Mouse (Mus musculus): ENCODE data around the gene Rassf8. TPM values are rescaled to one million over a fixed set of nuclear protein-coding genes. Genes with fewer than 3 reads are reported as not detected.

Rassf8 gene
- polyA plus RNA-seq, 1 experiment: 24.0 TPM

DNA sequence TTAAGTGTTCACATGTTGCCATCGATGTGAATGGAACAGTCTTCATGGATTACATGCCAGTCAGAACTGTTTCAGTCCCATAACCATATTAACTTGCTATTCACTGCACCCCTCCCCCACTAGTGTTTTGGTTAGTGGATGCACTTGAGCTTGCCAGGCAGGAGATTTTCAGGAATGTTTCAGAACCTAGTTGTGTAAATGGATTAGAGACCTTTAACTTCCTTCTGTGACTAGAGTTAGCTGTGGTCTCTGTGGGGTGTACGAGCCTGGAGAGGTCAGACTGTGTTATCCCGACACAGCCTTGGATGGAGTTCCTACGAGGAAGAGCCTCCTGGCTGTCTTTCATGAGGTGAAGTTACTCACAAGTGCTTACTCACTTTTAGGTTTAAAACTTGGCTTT is 29.7 kb downstream of the Rassf8 start:
- no peak for DNase-seq (ENCODE audit: low spot score)

- no peak for DNase-seq (ENCODE audit: low spot score)
Measured at GRCm38 (mm10) chr6:145779383-145779782, 32.8 kb downstream of the Rassf8 start.

- DNase-seq (ENCODE audit: low spot score): no peak
Measured at GRCm38 (mm10) chr6:145780180-145780802, 33.7 kb downstream of the Rassf8 start.

- DNase-seq (ENCODE audit: low spot score): no peak
Measured at GRCm38 (mm10) chr6:145781256-145781655, 34.7 kb downstream of the Rassf8 start.

- no peak for DNase-seq (ENCODE audit: low spot score)
Measured at GRCm38 (mm10) chr6:145781966-145782365, 35.4 kb downstream of the Rassf8 start.

GRCm38 (mm10) chr6:145787311-145787710 is 40.8 kb downstream of the Rassf8 start:
- DNase-seq (ENCODE audit: low spot score): no peak

GRCm38 (mm10) chr6:145789738-145790137 is 43.2 kb downstream of the Rassf8 start:
- DNase-seq (ENCODE audit: low spot score): no peak

DNA sequence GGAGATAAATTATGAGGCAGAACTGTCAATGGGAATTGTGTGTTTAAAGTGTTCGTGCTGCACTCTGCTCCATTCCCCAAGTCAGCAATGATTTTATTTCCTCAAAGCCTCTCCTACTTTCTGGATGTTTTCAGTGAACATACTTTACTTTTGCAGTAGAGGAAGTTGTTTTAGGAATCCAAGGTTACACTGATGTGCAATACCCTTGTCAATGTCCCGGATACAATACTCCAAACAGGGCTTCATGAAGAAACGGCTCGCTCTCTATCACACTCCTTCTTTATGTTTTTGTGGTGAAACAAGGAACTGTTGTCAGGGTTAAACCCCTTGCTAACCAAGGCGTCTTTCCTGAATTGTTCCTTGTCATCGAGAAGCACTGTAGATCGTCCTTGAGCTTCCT is 45.8 kb downstream of the Rassf8 start:
- DNase-seq (ENCODE audit: low spot score): no peak

DNA sequence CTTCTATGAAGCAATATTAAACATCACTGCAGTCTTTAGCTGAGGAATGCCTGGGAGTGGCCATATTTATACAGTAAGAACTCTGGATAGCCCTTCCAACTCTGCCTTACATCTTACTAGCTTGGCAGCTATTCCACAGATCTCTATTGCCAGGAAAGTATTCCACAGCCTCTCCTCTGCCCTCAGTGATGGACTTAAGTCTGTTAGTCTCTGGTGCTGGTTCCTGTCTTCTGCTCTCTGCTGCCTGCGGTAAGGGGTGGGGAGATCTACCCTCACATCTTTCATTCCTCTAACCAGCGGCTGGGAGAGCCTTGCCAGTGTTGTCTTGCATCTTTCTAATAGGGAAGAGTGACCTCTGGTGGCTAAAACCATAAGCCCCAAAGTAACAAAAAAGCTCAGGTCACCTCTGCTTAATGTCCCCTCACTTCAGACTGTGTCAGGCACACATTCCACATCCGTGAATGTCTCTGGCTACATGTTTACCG is 46.6 kb downstream of the Rassf8 start:
- DNase-seq (ENCODE audit: low spot score): no peak

DNA sequence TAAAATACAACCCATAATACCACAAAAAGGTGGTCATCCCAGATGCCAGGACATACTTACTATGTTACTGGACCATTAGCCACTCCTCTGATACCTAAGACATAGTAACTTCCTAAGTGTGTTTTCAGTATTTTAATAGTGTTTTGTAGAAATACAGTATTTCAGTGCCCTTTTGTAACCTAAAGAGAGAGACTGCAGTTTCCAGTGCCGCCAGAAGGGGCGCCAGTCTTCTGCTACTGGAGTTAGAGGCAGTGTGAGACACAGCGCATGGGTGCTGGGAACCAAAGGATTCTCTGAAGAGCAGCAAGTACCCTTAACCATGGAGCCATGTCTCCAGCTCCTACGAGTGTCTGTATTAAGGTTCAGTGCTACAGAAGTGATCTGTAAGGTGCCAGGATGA is 48.1 kb downstream of the Rassf8 start:
- DNase-seq (ENCODE audit: low spot score): no peak

DNA sequence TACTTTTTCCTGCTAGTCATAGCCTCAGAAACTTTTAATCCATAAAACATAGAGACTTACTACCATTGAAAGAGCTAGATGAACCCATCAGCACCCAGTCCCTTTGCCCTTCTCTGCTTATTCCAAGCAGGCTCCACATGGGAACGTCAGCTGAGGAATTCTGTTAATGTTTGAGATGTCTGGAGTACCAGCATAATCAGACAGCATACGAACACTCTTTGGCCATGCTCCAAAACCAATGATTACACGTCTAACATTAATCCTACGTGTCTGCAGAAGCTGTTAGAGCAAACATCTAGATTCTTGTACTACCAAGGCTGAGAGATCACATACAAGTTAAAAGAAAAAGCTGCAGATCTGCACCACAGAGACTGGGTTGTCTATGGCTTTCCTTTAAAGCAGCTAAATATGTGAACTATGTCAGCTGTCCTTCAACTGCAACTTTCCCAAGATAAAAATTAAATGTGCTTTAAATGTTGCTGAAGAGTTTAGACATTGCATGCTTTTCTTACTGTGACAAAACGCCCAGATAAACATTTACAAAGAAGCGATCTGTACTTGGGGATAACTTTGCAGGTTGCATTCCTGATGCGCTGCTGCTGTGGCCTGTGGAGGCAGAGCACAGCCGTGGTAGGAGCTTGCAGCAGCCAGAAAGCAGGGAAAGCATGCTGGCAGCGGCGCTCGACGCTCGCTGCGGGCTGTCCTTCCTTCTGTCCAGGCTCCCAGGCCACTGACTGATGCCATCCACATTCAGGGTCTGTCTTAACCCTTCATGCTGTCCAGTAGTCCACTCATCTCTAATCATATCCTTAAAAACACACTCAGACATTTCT is 49.9 kb downstream of the Rassf8 start:
- DNase-seq (ENCODE audit: low spot score): no peak

- no peak for DNase-seq (ENCODE audit: low spot score)
Measured at GRCm38 (mm10) chr6:145797692-145798091, 51.1 kb downstream of the Rassf8 start.

- DNase-seq (ENCODE audit: low spot score): no peak
Measured at GRCm38 (mm10) chr6:145801796-145802488, 55.4 kb downstream of the Rassf8 start.

GRCm38 (mm10) chr6:145802881-145803280 is 56.3 kb downstream of the Rassf8 start:
- DNase-seq (ENCODE audit: low spot score): no peak

- no peak for DNase-seq (ENCODE audit: low spot score)
Measured at GRCm38 (mm10) chr6:145804276-145804675, 57.7 kb downstream of the Rassf8 start.

DNA sequence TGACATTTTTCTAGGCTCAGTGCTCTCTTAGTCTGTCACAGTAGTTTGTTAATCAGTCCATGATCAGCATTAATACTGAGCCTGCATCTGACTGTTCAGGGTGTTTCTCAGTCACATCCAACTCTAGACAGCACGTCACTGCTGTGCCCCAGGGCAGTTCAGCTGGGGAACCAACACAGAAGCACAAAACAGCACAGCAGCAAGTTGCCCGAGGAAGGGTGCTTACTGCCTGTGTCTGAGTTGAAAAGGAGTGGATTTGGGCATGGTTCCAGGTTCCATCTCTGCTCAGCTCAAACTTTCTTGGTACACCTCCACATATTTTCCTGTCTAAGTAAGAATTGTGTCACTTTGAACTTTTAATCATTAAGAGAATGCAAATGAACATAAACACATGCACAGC is 60.2 kb downstream of the Rassf8 start:
- DNase-seq (ENCODE audit: low spot score): no peak

DNA sequence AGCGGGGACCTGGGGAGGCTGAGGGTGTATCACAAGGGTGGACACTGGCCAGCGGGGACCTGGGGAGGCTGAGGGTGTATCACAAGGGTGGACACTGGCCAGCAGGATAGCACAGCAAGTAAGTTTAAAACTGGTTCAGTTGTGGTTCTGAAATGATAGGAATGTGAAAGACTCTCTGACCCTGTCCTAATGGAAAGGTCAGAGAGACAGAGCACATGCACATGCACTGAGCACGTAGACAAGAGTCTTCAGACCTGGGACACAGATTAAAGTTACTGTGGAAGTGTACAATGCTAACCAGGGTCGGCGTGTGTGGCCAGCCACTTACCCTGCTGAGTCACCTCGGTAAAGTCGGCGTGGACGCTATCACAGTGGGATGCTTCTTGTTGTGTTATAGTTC is 61.4 kb downstream of the Rassf8 start:
- DNase-seq (ENCODE audit: low spot score): no peak

DNA sequence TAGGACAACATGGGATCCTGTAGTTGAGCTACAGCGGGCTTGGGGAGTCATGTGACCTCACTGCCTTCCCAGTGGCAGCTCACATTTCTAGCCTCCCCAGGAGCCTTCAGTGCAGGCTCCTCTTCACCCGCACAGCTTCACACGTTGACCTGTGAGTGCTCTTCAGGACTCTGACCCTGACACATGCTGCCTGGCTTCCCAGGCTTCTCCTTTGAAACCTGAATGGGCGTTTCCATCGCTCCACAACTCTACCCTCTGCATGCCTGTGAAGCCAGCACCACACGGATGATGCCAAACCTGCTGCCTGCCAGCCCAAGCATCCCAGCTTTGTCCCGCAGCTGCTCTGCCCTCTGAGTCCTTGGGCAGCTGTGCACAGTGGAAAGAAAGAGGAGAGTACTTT is 63.0 kb downstream of the Rassf8 start:
- DNase-seq (ENCODE audit: low spot score): no peak

GRCm38 (mm10) chr6:145810015-145810414 is 63.5 kb downstream of the Rassf8 start:
- DNase-seq (ENCODE audit: low spot score): no peak

DNA sequence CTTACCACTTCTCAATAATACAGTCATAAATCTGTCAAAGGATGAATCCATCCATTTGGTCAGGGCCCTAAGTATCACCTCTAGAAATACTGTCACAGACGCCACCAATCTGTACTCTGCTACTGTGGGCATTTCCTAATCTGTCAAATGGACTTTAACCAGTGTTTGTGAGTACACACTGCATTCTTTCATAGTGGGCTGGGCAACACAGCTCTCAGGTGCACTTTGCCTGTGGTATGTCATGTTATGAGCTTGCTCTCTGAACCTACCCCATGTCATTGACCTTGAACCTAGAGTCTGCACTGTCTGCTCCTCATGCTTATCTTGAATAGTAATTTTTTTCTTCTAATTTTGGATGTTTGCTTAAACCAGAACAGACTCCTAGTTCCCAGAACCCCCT is 64.6 kb downstream of the Rassf8 start:
- DNase-seq (ENCODE audit: low spot score): no peak

DNA sequence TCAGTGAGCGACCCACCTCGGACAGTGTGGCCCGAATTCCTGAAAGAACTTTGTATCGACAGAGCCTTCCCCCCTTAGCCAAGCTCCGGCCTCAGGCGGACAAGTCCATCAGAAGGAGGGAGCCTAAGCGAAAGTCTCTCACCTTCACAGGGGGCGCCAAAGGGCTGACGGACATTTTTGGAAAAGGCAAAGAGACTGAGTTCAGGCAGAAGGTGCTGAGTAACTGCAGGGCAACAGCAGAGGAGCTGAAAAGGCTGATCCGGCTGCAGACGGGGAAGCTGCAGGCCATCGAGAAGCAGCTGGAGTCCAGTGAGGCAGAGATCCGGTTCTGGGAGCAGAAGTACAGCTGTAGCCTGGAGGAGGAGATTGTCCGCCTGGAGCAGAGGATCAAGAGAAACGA is 68.7 kb downstream of the Rassf8 start:
- DNase-seq (ENCODE audit: low spot score): no peak

DNA sequence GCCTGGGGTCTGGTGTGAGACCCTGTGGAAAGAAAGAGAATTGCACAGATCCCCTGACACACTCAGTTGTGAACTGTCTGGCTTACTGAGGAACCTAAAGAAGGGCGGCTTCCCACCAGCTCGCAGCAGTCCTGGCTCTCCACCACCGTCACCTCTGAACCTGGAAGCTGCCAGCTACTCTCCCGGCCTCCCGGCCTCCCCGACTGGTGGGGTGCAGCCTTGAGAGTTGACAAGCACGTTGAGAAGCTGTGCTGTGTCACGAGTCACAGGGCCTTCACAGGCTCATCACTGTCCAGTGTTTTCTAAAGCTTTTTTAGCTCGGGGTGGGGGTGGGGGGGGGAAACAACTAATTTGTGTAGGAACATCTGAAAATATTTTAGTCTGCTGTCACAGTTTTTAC is 72.6 kb downstream of the Rassf8 start:
- no peak for DNase-seq (ENCODE audit: low spot score)

DNA sequence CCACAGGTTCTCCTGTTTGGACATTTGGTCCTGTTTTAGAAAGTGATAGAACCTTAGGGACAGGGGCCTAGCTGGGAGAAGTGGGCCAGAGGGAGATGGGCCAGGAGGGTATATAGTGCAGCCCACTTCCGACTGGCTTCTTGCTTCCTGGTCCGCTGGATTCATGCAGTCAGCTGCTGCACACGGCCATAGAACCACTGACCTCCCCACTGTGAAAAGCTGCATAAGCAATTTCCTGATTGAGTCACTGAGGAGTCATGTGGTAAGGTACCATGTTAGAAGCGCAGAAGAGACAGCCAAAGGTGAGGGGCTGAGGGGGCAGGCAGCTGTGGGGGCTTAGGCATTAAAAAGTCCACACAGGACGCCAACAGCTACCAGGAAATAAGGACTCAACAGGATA is 75.7 kb downstream of the Rassf8 start:
- no peak for DNase-seq (ENCODE audit: low spot score)

All from urinary bladder, adult 2 months (tissue).